ENCODE assay signal across 9 mouse cellular contexts in the genomic region with DNA sequence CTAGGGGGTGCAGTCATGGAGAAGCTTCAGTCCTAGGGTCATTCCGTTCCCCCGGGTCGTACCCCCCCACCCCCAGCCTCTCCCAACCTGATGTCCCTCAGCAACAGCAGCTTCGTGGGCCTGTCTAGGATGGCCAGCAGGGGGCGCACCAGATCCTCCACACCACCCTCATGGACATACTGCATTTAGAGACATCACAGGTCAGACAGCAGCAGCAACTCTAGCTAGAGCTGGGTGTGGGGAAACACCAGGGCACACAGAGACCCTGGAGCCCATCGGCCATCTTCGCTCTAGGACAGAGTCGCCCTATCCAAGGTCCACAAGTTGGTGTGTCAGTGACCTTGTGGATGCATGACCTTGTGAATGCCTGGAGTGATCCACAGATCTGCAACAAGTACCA. TPM values are rescaled to one million over a fixed set of nuclear protein-coding genes. Genes with fewer than 3 reads are reported as not detected.
DNase-seq lines count a peak whose midpoint lies in the region; ATAC-seq and TF ChIP-seq lines count a peak whose summit lies in the region.
"Had no signal": no experiment of that assay in that cellular context is flagged by ENCODE, and none has a peak within 500 bp of the region (broad histone marks: within the 10 kb centered on the region; RNA-seq: fewer than 3 reads in every experiment).

No protein-coding gene starts in this region.

- peaks cover 39% of the 10 kb centered on the region for H3K36me3 ChIP-seq in hindbrain, embryonic 10.5 days
- peaks cover 28% of the 10 kb centered on the region for H3K36me3 ChIP-seq in hindbrain, embryonic 12.5 days
- H3K36me3 ChIP-seq in kidney, embryonic 16.5 days (ENCODE audit: insufficient read depth, low read length), result peaks cover 37% of the 10 kb centered on the region
- H3K36me3 ChIP-seq in stomach, postnatal 0 days (ENCODE audit: control insufficient read depth, insufficient read depth, low read length), result peaks cover 16% of the 10 kb centered on the region

- peak overlapping the region; percentile 54 for H3K27ac ChIP-seq in hindbrain, embryonic 10.5 days
- no peak overlapping the region for H3K27ac ChIP-seq in hindbrain, embryonic 12.5 days
- H3K27ac ChIP-seq in kidney, embryonic 16.5 days (ENCODE audit: low read length), result no peak overlapping the region
- 0 out of 2 replicates have a peak overlapping the region, but pooled peaks have one; percentile 35 for H3K27ac ChIP-seq in stomach, postnatal 0 days (replicated peaks)
- H3K27ac ChIP-seq: limb, embryonic 13.5 days had no signal

- TF ChIP-seq CTCF in brain, embryonic 14.5 days (IDR thresholded peaks at IDR 0.05; ENCODE audit: borderline replicate concordance, extremely low read depth, insufficient read depth, insufficient read length), result peak; percentile 80
- peak; percentile 84 for TF ChIP-seq CTCF in stomach, postnatal 0 days (IDR thresholded peaks at IDR 0.05; ENCODE audit: low read depth)

- H3K9me3 ChIP-seq in hindbrain, embryonic 10.5 days, result no peaks in the 10 kb centered on the region
- no peaks in the 10 kb centered on the region for H3K9me3 ChIP-seq in hindbrain, embryonic 12.5 days (replicated peaks)
- no peaks in the 10 kb centered on the region for H3K9me3 ChIP-seq in kidney, embryonic 16.5 days (ENCODE audit: low read length)
- no peaks in the 10 kb centered on the region for H3K9me3 ChIP-seq in stomach, postnatal 0 days (ENCODE audit: control insufficient read depth, low read length)
- H3K9me3 ChIP-seq: limb, embryonic 13.5 days had no signal

- TF ChIP-seq POLR2A in brain, embryonic 14.5 days (IDR thresholded peaks at IDR 0.05; ENCODE audit: borderline replicate concordance, extremely low read depth, insufficient read depth, insufficient read length, poor library complexity, severe bottlenecking), result no peak

- TF ChIP-seq EP300 in stomach, postnatal 0 days (optimal IDR thresholded peaks at IDR 0.05), result no peak

- H3K4me2 ChIP-seq in hindbrain, embryonic 12.5 days (replicated peaks), result no peak overlapping the region
- H3K4me2 ChIP-seq in kidney, embryonic 16.5 days (replicated peaks; ENCODE audit: low read depth, low read length), result no peak overlapping the region
- no peak overlapping the region for H3K4me2 ChIP-seq in stomach, postnatal 0 days (replicated peaks; ENCODE audit: low read depth)

- peaks cover 8% of the 10 kb centered on the region; the same call in 1 of the 2 replicates for H3K27me3 ChIP-seq in hindbrain, embryonic 10.5 days (ENCODE audit: insufficient read depth, poor library complexity, severe bottlenecking)
- H3K27me3 ChIP-seq in hindbrain, embryonic 12.5 days, result no peaks in the 10 kb centered on the region
- H3K27me3 ChIP-seq in kidney, embryonic 16.5 days (ENCODE audit: insufficient read depth, low read length), result no peaks in the 10 kb centered on the region
- no peaks in the 10 kb centered on the region for H3K27me3 ChIP-seq in stomach, postnatal 0 days (ENCODE audit: control insufficient read depth, insufficient read depth, low read length)
- H3K27me3 ChIP-seq: limb, embryonic 13.5 days had no signal

- no peak for ATAC-seq in hindbrain, embryonic 12.5 days (ENCODE audit: low FRiP score)
- peak; percentile 36 for ATAC-seq in CD4-positive, CD25-positive, alpha-beta regulatory T cell, adult 4 months
- peak; percentile 33 for ATAC-seq in kidney, embryonic 16.5 days (ENCODE audit: low FRiP score, low TSS enrichment)
- ATAC-seq in stomach, postnatal 0 days (ENCODE audit: low FRiP score, low TSS enrichment), result peak; percentile 10

- peaks cover 63% of the 10 kb centered on the region for H3K4me1 ChIP-seq in hindbrain, embryonic 10.5 days (replicated peaks)
- peaks cover 27% of the 10 kb centered on the region for H3K4me1 ChIP-seq in hindbrain, embryonic 12.5 days
- peaks cover 26% of the 10 kb centered on the region for H3K4me1 ChIP-seq in kidney, embryonic 16.5 days (ENCODE audit: insufficient read depth, low read length)
- peaks cover 10% of the 10 kb centered on the region for H3K4me1 ChIP-seq in stomach, postnatal 0 days (replicated peaks; ENCODE audit: control insufficient read depth, insufficient read depth)

- H3K4me3 ChIP-seq in hindbrain, embryonic 10.5 days, result no peak overlapping the region
- H3K4me3 ChIP-seq in hindbrain, embryonic 12.5 days, result no peak overlapping the region
- no peak overlapping the region for H3K4me3 ChIP-seq in kidney, embryonic 16.5 days (ENCODE audit: low read length)
- H3K4me3 ChIP-seq in stomach, postnatal 0 days (ENCODE audit: low read depth, low read length), result no peak overlapping the region

- no peak overlapping the region for H3K9ac ChIP-seq in hindbrain, embryonic 12.5 days
- H3K9ac ChIP-seq in kidney, embryonic 16.5 days (replicated peaks; ENCODE audit: low read length), result no peak overlapping the region
- no peak overlapping the region for H3K9ac ChIP-seq in stomach, postnatal 0 days (ENCODE audit: low read length)
- H3K9ac ChIP-seq: limb, embryonic 13.5 days had no signal

- peak; percentile 72 for DNase-seq in hindbrain, embryonic 10.5 days (ENCODE audit: low spot score)
- DNase-seq in brain, embryonic 14.5 days (ENCODE audit: low read depth), result no peak
- DNase-seq in forelimb bud, embryonic 11.5 days (ENCODE audit: low read depth, low spot score), result peak; percentile 57
- peak; percentile 78 to 80 for DNase-seq in lung, postnatal 4 days
- DNase-seq in stomach, postnatal 0 days (ENCODE audit: low spot score), result peak; percentile 82

- WGBS in hindbrain, embryonic 10.5 days, result 34% methylated on average over 8 of the region's 8 CpGs
- 49% methylated on average over 8 of the region's 8 CpGs for WGBS in hindbrain, embryonic 12.5 days
- WGBS in kidney, embryonic 16.5 days, result 29% methylated on average over 8 of the region's 8 CpGs
- 36% methylated on average over 8 of the region's 8 CpGs for WGBS in stomach, postnatal 0 days

RNA-seq across cellular contexts. Expression of a gene that starts 15.4 kb away (rescaled TPM):
- polyA plus RNA-seq in hindbrain, embryonic 10.5 days (2016; fragmentation: Nextera tagmentation; extraction: Ambion mirVana), result 0.26 and 0.40 TPM in 2 replicates
- polyA plus RNA-seq in hindbrain, embryonic 12.5 days (2016; fragmentation: Nextera tagmentation; extraction: Ambion mirVana), result 0.72 and 0.81 TPM in 2 replicates
- not detected for polyA plus RNA-seq in CD4-positive, CD25-positive, alpha-beta regulatory T cell, adult 4 months (2017; shearing (Covaris generic))
- polyA plus RNA-seq in brain, embryonic 14.5 days (2012; rRNA removed), result 8.8 and 9.8 TPM in 2 replicates
- polyA plus RNA-seq in kidney, embryonic 16.5 days (2015; fragmentation: Nextera tagmentation; extraction: Ambion mirVana), result 0.82 and 0.89 TPM in 2 replicates
- 0.33 TPM in 2 replicates for polyA plus RNA-seq in stomach, postnatal 0 days (2015; fragmentation: Nextera tagmentation; extraction: Ambion mirVana)

RNA-seq across cellular contexts. Expression of a gene that starts 15.9 kb away (rescaled TPM):
- 67.5 and 69.1 TPM in 2 replicates for polyA plus RNA-seq in hindbrain, embryonic 10.5 days (2016; fragmentation: Nextera tagmentation; extraction: Ambion mirVana)
- 71.0 and 72.1 TPM in 2 replicates for polyA plus RNA-seq in hindbrain, embryonic 12.5 days (2016; fragmentation: Nextera tagmentation; extraction: Ambion mirVana)
- polyA plus RNA-seq in CD4-positive, CD25-positive, alpha-beta regulatory T cell, adult 4 months (2017; shearing (Covaris generic)), result 1 to 10 TPM in 1 of 2 experiments, under 1 TPM in 1; 0.54 to 1.6 TPM
- 39.9 and 40.6 TPM in 2 replicates for polyA plus RNA-seq in brain, embryonic 14.5 days (2012; rRNA removed)
- 57.5 and 59.2 TPM in 2 replicates for polyA plus RNA-seq in kidney, embryonic 16.5 days (2015; fragmentation: Nextera tagmentation; extraction: Ambion mirVana)
- 40.1 and 45.0 TPM in 2 replicates for polyA plus RNA-seq in stomach, postnatal 0 days (2015; fragmentation: Nextera tagmentation; extraction: Ambion mirVana)

RNA-seq across cellular contexts. Expression of a gene that starts 17.2 kb away (rescaled TPM):
- polyA plus RNA-seq in hindbrain, embryonic 10.5 days (2016; fragmentation: Nextera tagmentation; extraction: Ambion mirVana), result 9.8 and 17.8 TPM in 2 replicates
- polyA plus RNA-seq in hindbrain, embryonic 12.5 days (2016; fragmentation: Nextera tagmentation; extraction: Ambion mirVana), result 38.2 and 41.6 TPM in 2 replicates
- 100 to 1,000 TPM in 1 of 2 experiments, 10 to 100 TPM in 1; 92.5 to 132 TPM for polyA plus RNA-seq in CD4-positive, CD25-positive, alpha-beta regulatory T cell, adult 4 months (2017; shearing (Covaris generic))
- polyA plus RNA-seq in brain, embryonic 14.5 days (2012; rRNA removed), result 83.3 and 93.1 TPM in 2 replicates
- 25.6 and 27.4 TPM in 2 replicates for polyA plus RNA-seq in kidney, embryonic 16.5 days (2015; fragmentation: Nextera tagmentation; extraction: Ambion mirVana)
- 26.7 and 29.7 TPM in 2 replicates for polyA plus RNA-seq in stomach, postnatal 0 days (2015; fragmentation: Nextera tagmentation; extraction: Ambion mirVana)

RNA-seq across cellular contexts. Expression of a gene that starts 23.9 kb away (rescaled TPM):
- 75.6 and 83.0 TPM in 2 replicates for polyA plus RNA-seq in hindbrain, embryonic 10.5 days (2016; fragmentation: Nextera tagmentation; extraction: Ambion mirVana)
- 79.4 and 81.6 TPM in 2 replicates for polyA plus RNA-seq in hindbrain, embryonic 12.5 days (2016; fragmentation: Nextera tagmentation; extraction: Ambion mirVana)
- 10 to 100 TPM; 45.8 to 63.1 TPM for polyA plus RNA-seq in CD4-positive, CD25-positive, alpha-beta regulatory T cell, adult 4 months (2017; shearing (Covaris generic))
- 96.2 and 115 TPM in 2 replicates for polyA plus RNA-seq in brain, embryonic 14.5 days (2012; rRNA removed)
- polyA plus RNA-seq in kidney, embryonic 16.5 days (2015; fragmentation: Nextera tagmentation; extraction: Ambion mirVana), result 69.5 and 72.8 TPM in 2 replicates
- 67.2 and 67.3 TPM in 2 replicates for polyA plus RNA-seq in stomach, postnatal 0 days (2015; fragmentation: Nextera tagmentation; extraction: Ambion mirVana)

RNA-seq across cellular contexts. Expression of a gene that starts 24.6 kb away (rescaled TPM):
- 23.6 and 32.6 TPM in 2 replicates for polyA plus RNA-seq in hindbrain, embryonic 10.5 days (2016; fragmentation: Nextera tagmentation; extraction: Ambion mirVana)
- 19.7 and 21.7 TPM in 2 replicates for polyA plus RNA-seq in hindbrain, embryonic 12.5 days (2016; fragmentation: Nextera tagmentation; extraction: Ambion mirVana)
- 10 to 100 TPM in 1 of 2 experiments, 1 to 10 TPM in 1; 8.6 to 20.3 TPM for polyA plus RNA-seq in CD4-positive, CD25-positive, alpha-beta regulatory T cell, adult 4 months (2017; shearing (Covaris generic))
- 15.6 and 16.5 TPM in 2 replicates for polyA plus RNA-seq in brain, embryonic 14.5 days (2012; rRNA removed)
- polyA plus RNA-seq in kidney, embryonic 16.5 days (2015; fragmentation: Nextera tagmentation; extraction: Ambion mirVana), result 28.4 and 31.5 TPM in 2 replicates
- polyA plus RNA-seq in stomach, postnatal 0 days (2015; fragmentation: Nextera tagmentation; extraction: Ambion mirVana), result 7.9 and 8.5 TPM in 2 replicates

Comparison
In these comparisons a context has a peak if more than half of its experiments do, and no peak if none do; other contexts are left out.
1. H3K27ac ChIP-seq: peak in hindbrain, embryonic 10.5 days (single experiment) and stomach, postnatal 0 days (single experiment); none in hindbrain, embryonic 12.5 days (single experiment) and kidney, embryonic 16.5 days (single experiment).
2. RNA of a gene that starts 15.9 kb away (polyA plus RNA-seq): 71.0 to 72.1 TPM in hindbrain, embryonic 12.5 days, 67.5 to 69.1 TPM in hindbrain, embryonic 10.5 days, 57.5 to 59.2 TPM in kidney, embryonic 16.5 days, 40.1 to 45.0 TPM in stomach, postnatal 0 days and 39.9 to 40.6 TPM in brain, embryonic 14.5 days; 0.54 to 1.6 TPM in CD4-positive, CD25-positive, alpha-beta regulatory T cell, adult 4 months; every median in the first group is over 10 times any median in the second.